Mouse (Mus musculus): ENCODE data around the gene Klk8.

Klk8 gene

GRCm38 (mm10) chr7:43797333-43797769 is at the start of gene Klk8:
Klk8 (plus strand) TSS chr7:43797577.
- DNase-seq, result no peak

DNA sequence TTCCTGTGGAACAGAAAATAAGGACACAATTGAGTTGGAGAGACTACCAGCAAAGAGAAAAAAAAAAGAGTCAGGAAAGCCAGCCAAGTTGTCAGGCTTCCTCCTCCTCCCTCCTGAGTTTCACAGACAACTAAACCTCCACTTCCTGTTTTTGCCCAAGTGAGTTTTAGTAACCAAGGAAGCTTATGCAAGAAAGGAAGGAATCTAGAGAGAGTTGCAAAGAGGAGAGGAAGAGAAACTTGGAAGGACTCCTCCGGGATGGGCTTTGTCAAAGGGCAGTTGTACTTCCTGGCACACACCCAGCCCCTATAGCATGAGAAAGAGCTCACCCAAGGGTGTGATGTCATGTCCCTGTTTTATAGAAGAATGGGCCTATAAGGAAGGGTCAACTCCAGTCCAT is 49.6 kb upstream of the Klk8 start:
- DNase-seq, result peak; percentile 98

- DNase-seq, result no peak
Measured at GRCm38 (mm10) chr7:43752806-43753205, 44.6 kb upstream of the Klk8 start.

DNA sequence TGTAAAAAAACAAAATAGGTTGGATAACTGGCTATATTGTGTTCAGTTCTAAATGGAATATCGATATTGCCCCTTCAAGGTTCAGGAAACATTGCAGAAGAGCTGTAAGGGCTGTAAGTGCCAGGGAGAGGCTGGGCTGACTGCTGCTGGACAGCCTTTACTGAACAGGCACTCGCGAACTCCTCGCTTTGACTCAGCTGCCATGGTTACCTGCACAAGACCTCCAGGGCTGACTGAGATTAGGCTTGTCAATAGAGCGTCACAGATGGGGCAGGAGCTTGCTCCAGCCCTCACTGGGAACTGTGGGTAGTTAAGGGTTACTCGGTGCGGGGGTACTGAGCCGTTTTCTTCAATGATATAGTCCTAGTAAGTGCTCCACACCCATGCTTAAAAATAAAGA is 30.9 kb upstream of the Klk8 start:
- peak; percentile 49 for DNase-seq

- peak; percentile 68 for DNase-seq
Measured at GRCm38 (mm10) chr7:43768597-43768996, 28.8 kb upstream of the Klk8 start, which contains the start of gene Klk12. Klk12 (plus strand) TSS chr7:43768897.

DNA sequence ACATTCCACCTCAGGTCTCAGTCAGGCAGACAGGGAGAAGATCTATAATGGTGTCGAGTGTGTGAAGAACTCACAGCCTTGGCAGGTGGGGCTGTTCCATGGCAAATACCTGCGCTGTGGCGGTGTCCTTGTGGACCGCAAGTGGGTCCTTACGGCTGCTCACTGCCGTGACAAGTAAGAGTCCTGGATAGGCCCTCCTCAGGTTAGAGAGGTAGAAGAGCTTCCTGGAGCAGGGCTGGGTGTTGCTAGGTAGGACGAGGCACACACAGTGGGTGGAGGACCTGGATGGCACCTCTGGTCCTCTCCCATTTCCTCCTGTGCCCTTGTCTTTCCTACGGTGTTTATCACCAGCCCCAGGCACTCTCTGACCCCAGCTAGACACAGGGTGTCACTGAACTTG is 27.7 kb upstream of the Klk8 start:
- DNase-seq, result peak; percentile 62

DNA sequence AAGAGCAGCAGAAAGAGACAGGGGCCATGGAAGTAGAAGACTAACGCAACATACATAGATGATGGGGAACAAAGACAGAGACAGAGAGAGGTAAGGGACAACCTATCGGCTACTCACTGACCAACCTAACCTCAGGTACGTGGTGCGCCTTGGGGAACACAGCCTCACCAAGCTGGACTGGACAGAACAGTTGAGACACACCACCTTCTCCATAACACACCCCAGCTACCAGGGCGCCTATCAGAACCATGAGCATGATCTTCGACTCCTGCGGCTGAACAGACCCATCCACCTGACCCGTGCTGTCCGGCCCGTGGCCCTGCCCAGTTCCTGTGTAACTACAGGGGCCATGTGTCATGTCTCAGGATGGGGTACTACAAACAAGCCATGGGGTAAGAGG is 26.7 kb upstream of the Klk8 start:
- peak; percentile 78 for DNase-seq

DNA sequence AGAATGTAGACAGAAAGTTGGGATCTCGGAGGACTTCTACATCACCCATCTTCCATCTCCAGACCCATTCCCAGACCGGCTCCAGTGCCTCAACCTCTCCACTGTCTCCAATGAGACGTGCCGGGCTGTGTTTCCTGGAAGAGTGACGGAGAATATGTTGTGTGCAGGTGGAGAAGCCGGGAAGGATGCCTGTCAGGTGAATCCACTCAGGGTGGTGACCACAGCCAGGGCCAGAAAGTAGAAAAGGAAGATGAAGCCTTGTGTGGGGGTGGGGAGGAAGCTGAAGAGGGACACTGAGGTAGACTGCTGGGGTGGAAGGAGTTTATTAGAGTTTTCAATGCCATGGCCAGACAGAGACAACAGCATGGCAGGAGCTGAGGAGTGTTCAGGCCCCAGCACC is 25.5 kb upstream of the Klk8 start:
- DNase-seq, result peak; percentile 70

DNA sequence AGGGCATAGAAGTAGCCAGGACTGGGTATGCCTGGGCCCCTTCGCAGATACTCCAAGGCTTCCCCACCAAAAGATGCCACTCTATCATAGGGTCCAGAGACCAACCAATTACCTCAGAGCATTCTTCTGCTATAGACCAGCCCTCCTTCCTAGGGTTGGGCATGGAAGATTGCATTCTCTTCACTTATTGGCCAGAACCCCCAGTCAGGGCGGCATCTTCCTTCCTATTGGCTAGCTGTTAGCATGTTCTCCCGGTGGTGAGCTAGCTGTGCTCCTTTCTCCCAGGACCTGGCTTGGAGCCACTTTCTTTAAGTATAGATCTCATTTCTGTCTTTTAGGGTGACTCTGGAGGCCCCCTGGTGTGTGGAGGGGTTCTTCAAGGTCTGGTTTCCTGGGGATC is 24.5 kb upstream of the Klk8 start:
- DNase-seq, result peak; percentile 74

GRCm38 (mm10) chr7:43774364-43774763 is 23.0 kb upstream of the Klk8 start, which contains the start of gene Klk11:
Klk11 (plus strand) TSS chr7:43774604.
- DNase-seq, result peak; percentile 87

- peak; percentile 76 for DNase-seq
Measured at GRCm38 (mm10) chr7:43774802-43775201, 22.6 kb upstream of the Klk8 start.

DNA sequence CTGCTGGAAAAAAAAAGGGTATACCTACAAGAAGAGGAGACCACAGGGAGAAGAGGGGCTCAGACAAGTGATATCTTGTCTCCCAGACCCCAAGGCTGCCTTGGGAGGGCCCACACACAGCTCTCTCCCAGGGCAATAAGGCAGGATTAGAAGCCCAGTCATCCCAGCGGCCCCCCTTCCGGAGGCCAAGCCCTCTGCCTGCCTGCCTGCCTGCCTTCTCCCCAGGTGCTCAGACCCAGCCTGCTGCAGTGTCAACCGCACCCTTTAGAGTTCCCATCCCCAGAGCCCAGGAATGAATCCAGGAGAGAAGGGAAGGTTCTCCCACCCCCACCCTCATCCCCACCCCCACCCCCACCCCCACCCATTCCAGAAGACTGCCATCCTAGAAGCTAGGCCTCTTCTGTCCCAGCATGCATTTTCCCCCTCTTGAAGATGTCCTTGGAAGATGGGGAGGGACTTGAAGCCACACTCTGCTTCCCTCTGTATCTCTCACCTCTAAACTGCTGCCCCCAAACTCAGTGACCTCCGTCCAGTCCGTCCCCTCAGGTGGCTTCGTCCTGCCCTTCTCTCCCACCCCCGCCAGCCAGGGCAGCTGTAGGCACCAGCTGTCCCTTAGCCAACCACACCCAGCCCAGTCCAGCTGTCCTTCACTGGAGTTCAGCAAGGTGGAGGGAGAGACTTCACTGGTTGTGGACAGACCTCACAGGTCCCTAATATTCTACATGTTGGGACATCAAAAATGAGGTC is 21.9 kb upstream of the Klk8 start:
- DNase-seq, result peak; percentile 77

DNA sequence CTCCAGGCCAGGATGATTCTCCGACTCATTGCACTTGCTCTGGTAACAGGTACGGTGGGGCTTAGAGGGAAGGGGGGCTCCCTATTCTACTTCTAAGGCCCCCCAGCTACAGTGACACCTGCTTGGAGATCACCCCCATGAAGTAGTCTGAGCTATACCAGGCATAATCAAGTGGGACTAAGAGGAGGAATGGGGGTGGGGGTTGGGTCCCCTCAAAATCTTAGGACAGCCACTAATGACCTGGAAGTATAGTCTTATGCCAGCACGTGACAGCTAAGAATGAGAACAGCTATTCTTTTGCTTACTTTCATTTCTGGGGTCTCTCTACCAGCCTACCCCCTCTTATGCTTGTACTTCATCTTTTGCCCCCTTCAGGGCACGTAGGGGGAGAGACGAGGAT is 20.9 kb upstream of the Klk8 start:
- DNase-seq, result peak; percentile 73

GRCm38 (mm10) chr7:43777423-43777822 is 20.0 kb upstream of the Klk8 start:
- peak; percentile 76 for DNase-seq

- peak; percentile 81 for DNase-seq
Measured at GRCm38 (mm10) chr7:43778176-43778970, 19.0 kb upstream of the Klk8 start.

DNA sequence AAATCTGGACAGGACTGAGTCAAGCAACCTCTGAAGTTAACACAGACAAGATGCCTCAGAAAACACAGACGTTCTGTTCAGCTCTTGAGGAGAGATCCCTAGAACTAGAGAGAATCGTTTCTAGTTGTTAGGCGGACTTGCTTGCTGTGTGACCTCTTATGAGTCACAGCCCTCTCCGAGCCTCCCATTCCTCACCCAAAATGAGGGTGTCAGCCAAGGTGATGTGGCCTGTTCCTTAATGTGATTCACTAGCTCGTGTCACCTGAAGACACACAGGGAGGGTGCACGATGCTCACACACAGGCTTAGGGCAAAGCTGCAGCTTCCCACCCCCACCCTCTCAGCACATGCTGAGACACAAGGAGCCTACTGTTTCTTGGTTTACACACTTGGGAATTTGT is 17.1 kb upstream of the Klk8 start:
- peak; percentile 77 for DNase-seq

DNA sequence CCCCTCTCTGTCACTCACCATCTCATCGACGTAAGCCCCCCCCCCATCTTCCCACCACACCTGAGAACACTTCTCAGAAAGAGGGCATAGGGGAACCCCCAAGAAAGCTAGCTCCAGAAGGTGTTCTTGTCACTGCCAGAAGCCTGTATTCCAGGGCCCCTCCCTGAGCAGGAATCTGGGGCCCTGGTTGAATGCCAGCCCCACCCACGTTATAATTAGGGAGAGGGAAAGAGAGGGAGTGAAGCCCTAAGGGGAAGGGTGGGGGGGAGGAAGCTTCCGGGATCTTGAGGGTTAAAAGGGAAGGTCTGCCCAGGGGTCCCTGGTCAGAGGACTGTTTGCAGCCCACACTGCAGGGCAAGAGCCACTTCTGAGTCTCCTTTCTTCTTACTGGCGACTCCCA is 16.6 kb upstream of the Klk8 start, which contains the start of gene Klk10:
Gene Klk10, plus strand, starts transcription at position 290 of the 400 bp plus-strand sequence.
- DNase-seq, result no peak

DNA sequence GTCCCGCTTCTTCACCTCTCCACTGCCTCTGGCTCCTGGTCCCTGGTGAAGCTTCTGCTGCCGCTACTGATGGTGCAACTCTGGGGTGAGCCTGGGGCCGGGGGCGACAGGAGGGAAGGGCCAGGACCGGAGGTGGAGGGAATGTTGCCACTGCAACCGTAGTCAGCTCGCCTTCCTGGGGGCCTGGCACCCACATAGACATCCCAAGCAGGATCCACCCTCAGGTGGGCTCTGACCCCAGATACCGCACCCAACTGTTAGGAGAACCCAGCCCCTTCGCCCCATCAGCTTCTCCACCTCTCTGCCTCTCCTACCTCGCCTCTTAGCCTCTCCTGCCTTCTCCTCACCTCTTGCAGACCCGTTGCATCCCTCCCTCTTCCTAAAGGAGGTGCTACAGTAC is 15.8 kb upstream of the Klk8 start:
- peak; percentile 85 for DNase-seq

DNA sequence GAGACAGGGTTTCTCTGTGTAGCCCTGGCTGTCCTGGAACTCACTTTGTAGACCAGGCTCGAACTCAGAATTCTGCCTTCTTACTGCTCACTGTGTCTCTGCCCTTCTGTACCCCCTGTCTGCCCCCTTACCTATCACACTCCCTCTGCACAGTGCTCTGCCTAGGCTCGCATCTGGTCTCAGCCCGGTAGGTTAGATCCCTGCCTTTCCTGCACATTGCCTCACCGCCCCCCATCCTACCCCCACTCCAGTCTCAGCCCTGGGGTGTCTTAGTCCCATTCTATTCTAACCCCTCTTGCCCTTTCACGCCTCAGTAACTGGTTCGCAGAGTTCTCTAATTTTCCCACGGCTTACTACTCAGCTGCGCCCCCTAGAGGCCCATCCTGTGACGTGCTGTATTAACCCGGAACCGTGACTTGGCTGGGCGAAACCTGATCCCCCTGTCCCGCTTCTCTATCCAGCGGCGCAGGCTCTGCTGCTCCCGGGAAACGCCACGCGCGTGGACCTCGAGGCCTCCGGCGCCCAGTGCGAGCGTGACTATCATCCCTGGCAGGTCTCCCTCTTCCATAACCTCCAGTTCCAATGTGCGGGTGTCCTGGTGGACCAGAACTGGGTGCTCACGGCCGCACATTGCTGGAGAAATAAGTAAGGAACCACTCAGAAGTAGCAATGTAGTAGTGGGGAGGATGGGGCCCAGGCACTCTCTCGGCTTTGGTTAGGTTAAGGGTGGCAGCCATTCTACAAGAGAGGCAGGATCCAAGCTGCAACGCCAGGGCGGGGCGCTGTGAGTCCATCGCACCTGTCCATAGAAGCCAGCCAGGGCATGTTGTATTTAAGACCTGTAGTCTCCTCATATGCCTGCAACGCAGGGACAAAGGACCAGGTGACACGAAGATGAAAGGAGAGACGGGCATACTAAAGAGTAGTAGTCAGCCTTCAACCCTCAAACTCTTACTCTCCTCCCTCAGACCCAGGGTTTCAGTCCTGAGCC is 14.8 kb upstream of the Klk8 start:
- DNase-seq, result peak; percentile 97

- DNase-seq, result no peak
Measured at GRCm38 (mm10) chr7:43785286-43785685, 12.1 kb upstream of the Klk8 start.

- DNase-seq, result peak; percentile 55
Measured at GRCm38 (mm10) chr7:43788096-43788495, 9.3 kb upstream of the Klk8 start.

DNA sequence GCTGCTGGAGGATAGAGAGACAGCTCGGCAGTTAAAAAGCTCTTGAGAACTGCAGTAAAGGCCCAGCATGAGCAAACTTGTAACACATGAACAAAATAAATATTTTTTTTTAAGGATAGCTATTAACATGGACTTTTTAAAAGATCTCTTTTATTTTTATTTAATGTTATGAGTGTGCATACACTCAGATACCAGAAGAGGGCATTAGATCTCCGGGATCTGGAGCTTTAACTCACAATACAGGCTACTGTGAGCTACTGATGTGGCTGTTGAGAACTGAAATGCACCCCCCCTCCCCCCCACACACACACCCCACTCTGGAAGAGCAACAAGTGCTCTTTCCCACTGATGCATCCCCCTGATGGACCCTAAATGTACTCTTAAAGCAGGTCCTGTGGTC is 8.1 kb upstream of the Klk8 start:
- no peak for DNase-seq

DNA sequence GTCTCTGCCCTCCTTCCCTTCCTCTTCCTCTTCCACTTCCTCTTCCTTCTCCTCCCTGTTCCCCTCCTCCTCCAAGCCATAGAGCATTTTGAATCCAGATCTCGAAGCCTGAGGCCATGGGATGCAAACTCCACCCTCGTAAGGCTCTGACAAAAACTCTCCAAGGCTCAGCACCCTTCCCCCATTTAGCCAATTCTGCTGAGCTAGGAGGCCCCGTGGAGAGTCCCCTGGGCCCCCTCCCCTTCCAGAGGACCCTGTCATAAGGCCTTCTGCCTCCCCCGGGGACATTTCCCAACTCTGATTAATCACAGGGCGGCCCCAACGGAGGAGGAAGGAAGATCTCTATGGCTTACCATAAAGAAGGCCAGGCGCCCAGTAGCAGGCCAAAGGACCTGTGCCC is 5.8 kb upstream of the Klk8 start, which contains the start of gene Klk9:
Gene Klk9, plus strand, starts transcription at position 301 of the 400 bp plus-strand sequence.
- DNase-seq, result no peak
